Mouse (Mus musculus) central nervous system, embryonic 18 days (tissue): Measurements from ENCODE around the gene Stoml1. TPM values are rescaled to one million over a fixed set of nuclear protein-coding genes. Genes with fewer than 3 reads are reported as not detected.

ENCODE experiments used
- polyA plus RNA-seq: library from polyadenylated mRNA; depleted of rRNA; stranded (reverse); fragments of >200 nt; gene quantifications from 2 replicates; pipeline ENCODE4 v1.2.3, GENCODE M21; 2012; rRNA removed

Stoml1 gene
- 150 and 152 TPM in 2 replicates for polyA plus RNA-seq

GRCm38 (mm10) chr9:58253033-58253804 is at the start of gene Stoml1:
Gene Stoml1 (plus strand): TSS chr9:58253164.

GRCm38 (mm10) chr9:58203516-58204447 is 49.2 kb upstream of the Stoml1 start, which contains the start of the genes Islr and Islr2:
Gene Islr (minus strand): TSS chr9:58204306.
Gene Islr2 (minus strand): TSS chr9:58204319.

GRCm38 (mm10) chr9:58249592-58250192 is 3.3 kb upstream of the Stoml1 start, which contains the start of gene Pml:
Gene Pml (minus strand): TSS chr9:58249786.

Other genes with a start within 250 kb of the Stoml1 start
- 0.75 and 1.3 TPM in 2 replicates for gene Cyp11a1, start 246.8 kb upstream of the Stoml1 start, polyA plus RNA-seq
- gene Stra6, start 189.4 kb upstream of the Stoml1 start, polyA plus RNA-seq: 7.5 and 9.7 TPM in 2 replicates
- gene Ccdc33, start 134.3 kb upstream of the Stoml1 start, polyA plus RNA-seq: 0.53 and 1.4 TPM in 2 replicates
- gene Islr, start 48.9 kb upstream of the Stoml1 start, polyA plus RNA-seq: 44.4 and 54.4 TPM in 2 replicates
- 270 and 355 TPM in 2 replicates for gene Islr2, start 48.8 kb upstream of the Stoml1 start, polyA plus RNA-seq
- 5.6 and 5.8 TPM in 2 replicates for gene Pml, start 3.4 kb upstream of the Stoml1 start, polyA plus RNA-seq
- 7.4 and 9.7 TPM in 2 replicates for gene Loxl1, start 60.0 kb downstream of the Stoml1 start, polyA plus RNA-seq
- gene Tbc1d21, start 117.3 kb downstream of the Stoml1 start, polyA plus RNA-seq: not detected in 2 replicates
- 49.3 and 49.5 TPM in 2 replicates for gene Insyn1, start 235.4 kb downstream of the Stoml1 start, polyA plus RNA-seq